Mouse (Mus musculus) layer of hippocampus, adult 18-20 months (tissue): ENCODE measurements around the gene Olah. TPM values are rescaled to one million over a fixed set of nuclear protein-coding genes. Genes with fewer than 3 reads are reported as not detected.
A peak's percentile ranks its signal among the peaks of the same experiment; 100 is the strongest.

Source experiments
- DNase-seq, 2 experiments: peaks; one replicate each; pipeline ENCODE4 v3.0.0; 2022; ENCODE audit warnings: low spot score in 2 of 2
- total RNA-seq, 2 experiments: library from RNA; stranded (reverse); gene quantifications; 2 replicates each; pipeline ENCODE4 v1.2.3; 2021

The Olah gene
- total RNA-seq, 2 experiments from 2014 or later = not detected

- no peak for DNase-seq
Observed at GRCm38 (mm10) chr2:3353160-3353559, 43.9 kb downstream of the Olah start.

GRCm38 (mm10) chr2:3348919-3349318, 48.1 kb downstream of the Olah start:
- peak in 1 of 2 experiments; percentile 65 for DNase-seq

GRCm38 (mm10) chr2:3348422-3348821, 48.6 kb downstream of the Olah start:
- DNase-seq = no peak

GRCm38 (mm10) chr2:3335611-3336301, 61.3 kb downstream of the Olah start, which contains the start of gene Acbd7:
Acbd7 (plus strand) TSS chr2:3336168.
- peak; percentile 60 to 69 for DNase-seq

- no peak for DNase-seq
Observed at GRCm38 (mm10) chr2:3333761-3334160, 63.2 kb downstream of the Olah start.

- DNase-seq = peak; percentile 99
Observed at GRCm38 (mm10) chr2:3332484-3333242, 64.3 kb downstream of the Olah start, which contains the start of gene Rpp38. Rpp38 (minus strand) TSS chr2:3332643.

GRCm38 (mm10) chr2:3332056-3332455, 65.0 kb downstream of the Olah start:
- no peak for DNase-seq

GRCm38 (mm10) chr2:3331071-3331703, 65.8 kb downstream of the Olah start:
- no peak for DNase-seq

- peak in 1 of 2 experiments; percentile 43 for DNase-seq
Observed at GRCm38 (mm10) chr2:3327351-3327750, 69.7 kb downstream of the Olah start.

- no peak for DNase-seq
Observed at GRCm38 (mm10) chr2:3326547-3326946, 70.5 kb downstream of the Olah start.

- no peak for DNase-seq
Observed at GRCm38 (mm10) chr2:3324381-3325130, 72.5 kb downstream of the Olah start.

- no peak for DNase-seq
Observed at GRCm38 (mm10) chr2:3323132-3323531, 73.9 kb downstream of the Olah start.

- DNase-seq = peak; percentile 19 to 69
Observed at GRCm38 (mm10) chr2:3305426-3306025, 91.5 kb downstream of the Olah start.

- DNase-seq = no peak
Observed at GRCm38 (mm10) chr2:3295826-3296225, 101.2 kb downstream of the Olah start.

- no peak for DNase-seq
Observed at GRCm38 (mm10) chr2:3292170-3292569, 104.8 kb downstream of the Olah start.

Other genes starting within 250 kb of the Olah start
- 10 to 100 TPM; 82.6 to 91.0 TPM for gene Nmt2, start 113.0 kb downstream of the Olah start, total RNA-seq
- gene Rpp38, start 64.6 kb downstream of the Olah start, total RNA-seq = 10 to 100 TPM; 10.7 to 11.9 TPM
- 1 to 10 TPM in 1 of 2 experiments, under 1 TPM in 1; 0.94 to 1.8 TPM for gene Acbd7, start 61.0 kb downstream of the Olah start, total RNA-seq
- gene Meig1, start 25.4 kb upstream of the Olah start, total RNA-seq = 1 to 10 TPM; 3.7 to 5.5 TPM
- 10 to 100 TPM in 1 of 2 experiments, 1 to 10 TPM in 1; 9.9 to 12.5 TPM for gene Dclre1c, start 26.9 kb upstream of the Olah start, total RNA-seq
- 1 to 10 TPM; 3.6 to 4.3 TPM for gene Suv39h2, start 77.8 kb upstream of the Olah start, total RNA-seq
- gene Gm45902, start 115.6 kb upstream of the Olah start, total RNA-seq = 1 to 10 TPM; 4.7 TPM
- 10 to 100 TPM; 43.1 to 44.3 TPM for gene Hspa14, start 115.6 kb upstream of the Olah start, total RNA-seq
- gene Cdnf, start 115.8 kb upstream of the Olah start, total RNA-seq = under 1 TPM; 0.59 to 0.66 TPM
- 10 to 100 TPM; 12.9 to 16.5 TPM for gene Fam107b, start 173.3 kb upstream of the Olah start, total RNA-seq